Mouse (Mus musculus): ENCODE data around the gene Sh3bgrl2. TPM values are rescaled to one million over a fixed set of nuclear protein-coding genes. Genes with fewer than 3 reads are reported as not detected.

Gene Sh3bgrl2
- total and polyA plus RNA-seq, 3 experiments, result not detected

DNA sequence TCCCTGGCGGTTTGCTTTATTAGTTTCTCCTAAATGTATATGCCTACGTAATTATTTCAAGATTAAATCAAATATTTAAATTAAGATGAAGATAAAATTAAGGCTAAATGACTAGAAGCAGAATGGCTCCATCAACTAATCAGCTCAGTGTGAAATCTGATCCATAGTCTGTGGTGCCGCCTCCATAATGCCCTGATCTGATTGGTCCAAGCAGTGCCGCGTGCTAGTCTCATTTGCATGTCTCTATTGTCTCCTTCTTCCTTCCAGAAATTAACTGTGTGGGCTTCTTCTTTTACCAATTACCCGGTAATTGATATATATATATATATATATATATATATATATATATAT lies 109.5 kb downstream of the Sh3bgrl2 start:
- Histone ChIP-seq H3K4me3 (ENCODE audit: control insufficient read depth in 1 of 2, insufficient read depth in 1 of 2, low read depth in 2 of 2, low read length in 2 of 2) (no peak overlapping the region), H3K27ac (ENCODE audit: control insufficient read depth, low read depth, low read length) (no peak overlapping the region), H3K27me3 (ENCODE audit: control insufficient read depth in 1 of 2, insufficient read depth in 2 of 2, low read length in 2 of 2) (no peaks in the 10 kb centered on the region), H3K4me1 (ENCODE audit: control insufficient read depth in 1 of 2, insufficient read depth in 2 of 2, low read length in 2 of 2) (no peaks in the 10 kb centered on the region), H3K79me2 (ENCODE audit: control insufficient read depth, insufficient read depth, low read length, poor library complexity) (no peaks in the 10 kb centered on the region), H3K9me3 (replicated peaks; ENCODE audit: insufficient read depth, low read length) (no peaks in the 10 kb centered on the region), H3K9ac (ENCODE audit: control insufficient read depth, low read depth, low read length, poor library complexity, severe bottlenecking) (no peak overlapping the region), H3K36me3 (ENCODE audit: control insufficient read depth in 1 of 2, insufficient read depth in 2 of 2, low read length in 2 of 2) (no peaks in the 10 kb centered on the region)
- TF ChIP-seq TAL1 (IDR thresholded peaks at IDR 0.05; ENCODE audit: low read length) (no peak), JUND (IDR thresholded peaks at IDR 0.05; ENCODE audit: low read depth, low read length) (no peak), MAZ (IDR thresholded peaks at IDR 0.05; ENCODE audit: low read depth, low read length) (no peak), MXI1 (IDR thresholded peaks at IDR 0.05; ENCODE audit: low read depth, low read length) (no peak), EP300 (IDR thresholded peaks at IDR 0.05; ENCODE audit: low read depth in 1 of 2, low read length in 2 of 2) (no peak), RAD21 (IDR thresholded peaks at IDR 0.05; ENCODE audit: low read depth, low read length) (no peak), CHD1 (IDR thresholded peaks at IDR 0.05; ENCODE audit: low read depth, low read length) (no peak)
- DNase-seq (ENCODE audit: low read depth, low spot score), result no peak

- no peaks in the 10 kb centered on the region for H3K9me3 ChIP-seq (replicated peaks; ENCODE audit: insufficient read depth, low read length)
- H3K36me3 ChIP-seq (ENCODE audit: control insufficient read depth in 1 of 2, insufficient read depth in 2 of 2, low read length in 2 of 2), result no peaks in the 10 kb centered on the region
- H3K79me2 ChIP-seq (ENCODE audit: control insufficient read depth, insufficient read depth, low read length, poor library complexity), result no peaks in the 10 kb centered on the region
- H3K4me1 ChIP-seq (ENCODE audit: control insufficient read depth in 1 of 2, insufficient read depth in 2 of 2, low read length in 2 of 2), result no peaks in the 10 kb centered on the region
- TF ChIP-seq HCFC1 (IDR thresholded peaks at IDR 0.05; ENCODE audit: low read depth, low read length), result no peak
- no peak for TF ChIP-seq UBTF (IDR thresholded peaks at IDR 0.05; ENCODE audit: borderline replicate concordance, insufficient read depth, low read depth, low read length)
- no peak for TF ChIP-seq NRF1 (IDR thresholded peaks at IDR 0.05; ENCODE audit: insufficient read depth, low read depth, low read length, poor library complexity, severe bottlenecking)
- TF ChIP-seq ETS1 (IDR thresholded peaks at IDR 0.05; ENCODE audit: low read depth, low read length), result no peak
- no peak for TF ChIP-seq EP300 (IDR thresholded peaks at IDR 0.05; ENCODE audit: low read depth in 1 of 2, low read length in 2 of 2)
- no peak overlapping the region for H3K27ac ChIP-seq (ENCODE audit: control insufficient read depth, low read depth, low read length)
- H3K9ac ChIP-seq (ENCODE audit: control insufficient read depth, low read depth, low read length, poor library complexity, severe bottlenecking), result no peak overlapping the region
- no peaks in the 10 kb centered on the region for H3K27me3 ChIP-seq (ENCODE audit: control insufficient read depth in 1 of 2, insufficient read depth in 2 of 2, low read length in 2 of 2)
- DNase-seq (ENCODE audit: low read depth, low spot score), result no peak
- H3K4me3 ChIP-seq (ENCODE audit: control insufficient read depth in 1 of 2, insufficient read depth in 1 of 2, low read depth in 2 of 2, low read length in 2 of 2), result no peak overlapping the region
Measured at GRCm38 (mm10) chr9:83659081-83659480, 111.0 kb downstream of the Sh3bgrl2 start.

DNA sequence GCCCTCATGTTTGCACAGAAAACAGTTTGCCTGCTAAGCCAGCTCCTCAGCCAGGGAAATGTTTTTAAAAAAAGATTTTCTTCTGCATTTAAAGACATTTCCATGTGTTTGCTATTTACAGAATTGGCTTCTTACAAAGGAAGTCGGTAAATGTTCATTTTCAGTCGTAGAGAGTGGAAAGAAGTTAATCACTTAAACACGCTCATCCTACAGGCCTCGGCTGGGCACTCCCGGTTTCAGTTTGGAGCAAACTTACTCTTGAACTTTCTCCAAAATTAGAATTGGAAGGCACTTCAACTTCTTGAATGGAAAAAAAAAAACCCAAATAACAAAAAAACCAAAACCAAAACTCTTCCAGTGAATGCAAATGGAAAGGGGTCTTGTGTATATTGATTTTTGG lies 113.7 kb downstream of the Sh3bgrl2 start:
- TF ChIP-seq TAL1 (IDR thresholded peaks at IDR 0.05; ENCODE audit: low read length) (no peak), RCOR1 (IDR thresholded peaks at IDR 0.05; ENCODE audit: low read depth, low read length) (no peak), ZNF384 (IDR thresholded peaks at IDR 0.05; ENCODE audit: low read depth, low read length) (no peak), KAT2A (conservative IDR thresholded peaks at IDR 0.05; ENCODE audit: low read depth, low read length) (no peak)
- no peak overlapping the region for H3K27ac ChIP-seq (ENCODE audit: control insufficient read depth, low read depth, low read length)

More for the DNA sequence above, 113.7 kb downstream of the Sh3bgrl2 start:
- H3K27me3 ChIP-seq (ENCODE audit: control insufficient read depth in 1 of 2, insufficient read depth in 2 of 2, low read length in 2 of 2), result no peaks in the 10 kb centered on the region
- no peak overlapping the region for H3K4me3 ChIP-seq (ENCODE audit: control insufficient read depth in 1 of 2, insufficient read depth in 1 of 2, low read depth in 2 of 2, low read length in 2 of 2)
- no peak overlapping the region for H3K9ac ChIP-seq (ENCODE audit: control insufficient read depth, low read depth, low read length, poor library complexity, severe bottlenecking)
- H3K9me3 ChIP-seq (replicated peaks; ENCODE audit: insufficient read depth, low read length), result no peaks in the 10 kb centered on the region
- H3K36me3 ChIP-seq (ENCODE audit: control insufficient read depth in 1 of 2, insufficient read depth in 2 of 2, low read length in 2 of 2), result no peaks in the 10 kb centered on the region
- no peak for DNase-seq (ENCODE audit: low read depth, low spot score)
- H3K79me2 ChIP-seq (ENCODE audit: control insufficient read depth, insufficient read depth, low read length, poor library complexity), result no peaks in the 10 kb centered on the region
- H3K4me1 ChIP-seq (ENCODE audit: control insufficient read depth in 1 of 2, insufficient read depth in 2 of 2, low read length in 2 of 2), result no peaks in the 10 kb centered on the region

Data from MEL (cell line).